ENCODE assay signal across 7 mouse cellular contexts in genomic region chr17:45629861-45630694, GRCm38 (mm10). TPM values are rescaled to one million over a fixed set of nuclear protein-coding genes. Genes with fewer than 3 reads are reported as not detected.
DNase-seq lines count a peak whose midpoint lies in the region; ATAC-seq and TF ChIP-seq lines count a peak whose summit lies in the region.

No protein-coding gene starts in this region.

- H3K27me3 ChIP-seq in kidney, adult 2 months (replicated peaks; ENCODE audit: control insufficient read depth, insufficient read depth, low read length), result no peaks in the 10 kb centered on the region
- no peaks in the 10 kb centered on the region for H3K27me3 ChIP-seq in limb, embryonic 11.5 days (ENCODE audit: control insufficient read depth, insufficient read depth, low read length)
- H3K27me3 ChIP-seq in midbrain, embryonic 13.5 days, result 0 out of 2 replicates have a peak, but pooled peaks cover 5% of the 10 kb centered on the region
- H3K27me3 ChIP-seq in spleen, adult 2 months (ENCODE audit: control insufficient read depth, insufficient read depth, low read length), result no peaks in the 10 kb centered on the region

- peak overlapping the region; percentile 64 for H3K4me2 ChIP-seq in limb, embryonic 11.5 days (ENCODE audit: low read depth, severe bottlenecking)
- H3K4me2 ChIP-seq in midbrain, embryonic 13.5 days (replicated peaks), result peak overlapping the region; percentile 64

- H3K4me1 ChIP-seq in kidney, adult 2 months (ENCODE audit: control insufficient read depth, insufficient read depth, low read length), result no peaks in the 10 kb centered on the region
- peaks cover 7% of the 10 kb centered on the region; the same call in 1 of the 2 replicates for H3K4me1 ChIP-seq in limb, embryonic 11.5 days (ENCODE audit: control insufficient read depth, insufficient read depth, low read length)
- peaks cover 15% of the 10 kb centered on the region for H3K4me1 ChIP-seq in midbrain, embryonic 13.5 days (replicated peaks)
- peaks cover 7% of the 10 kb centered on the region; the same call in 1 of the 2 replicates for H3K4me1 ChIP-seq in spleen, adult 2 months (ENCODE audit: control insufficient read depth, insufficient read depth, insufficient read length)

- TF ChIP-seq CTCF in kidney, adult 2 months (conservative IDR thresholded peaks at IDR 0.05; ENCODE audit: insufficient read depth, insufficient read length, low read depth, low read length), result peak; percentile 55
- TF ChIP-seq CTCF in spleen, adult 2 months (IDR thresholded peaks at IDR 0.05; ENCODE audit: extremely low read depth, insufficient read depth, insufficient read length, insufficient replicate concordance), result peak; percentile 20; the same call in 1 of the 2 replicates

- peak; percentile 78 for DNase-seq in adrenal gland, postnatal 14 days
- peak; percentile 83 for DNase-seq in embryo, embryonic 9.5 days (ENCODE audit: extremely low spot score)
- DNase-seq in heart, adult 18-20 months, result peak; percentile 78 to 85
- DNase-seq in kidney, adult 2 months, result peak; percentile 75
- DNase-seq in limb, embryonic 11.5 days (ENCODE audit: low spot score), result peak; percentile 72
- peak; percentile 49 to 55 for DNase-seq in spleen, adult 2 months (ENCODE audit: low read depth in 1 of 2, low spot score in 2 of 2)

- H3K4me3 ChIP-seq in kidney, adult 2 months (ENCODE audit: insufficient read depth, low read depth, low read length), result peak overlapping the region; percentile 27; the same call in 1 of the 2 replicates
- H3K4me3 ChIP-seq in limb, embryonic 11.5 days (ENCODE audit: low read depth, low read length), result peak overlapping the region; percentile 34
- H3K4me3 ChIP-seq in midbrain, embryonic 13.5 days (replicated peaks), result peak overlapping the region; percentile 42
- peak overlapping the region; percentile 30; the same call in 1 of the 2 replicates for H3K4me3 ChIP-seq in spleen, adult 2 months (ENCODE audit: extremely low read depth, insufficient read depth, insufficient read length)

- no peak for TF ChIP-seq POLR2A in kidney, adult 2 months (IDR thresholded peaks at IDR 0.05; ENCODE audit: low read depth, low read length)
- no peak for TF ChIP-seq POLR2A in spleen, adult 2 months (IDR thresholded peaks at IDR 0.05; ENCODE audit: low read depth, low read length)

- peak overlapping the region; percentile 54 for H3K9ac ChIP-seq in limb, embryonic 11.5 days (ENCODE audit: low read length)
- H3K9ac ChIP-seq in midbrain, embryonic 13.5 days (replicated peaks), result peak overlapping the region; percentile 59

- ATAC-seq in limb, embryonic 11.5 days (ENCODE audit: insufficient number of reproducible peaks, low FRiP score, low TSS enrichment, low read depth), result peak; percentile 73; the same call in 1 of the 2 replicates
- ATAC-seq in midbrain, embryonic 13.5 days, result peak; percentile 86

- H3K27ac ChIP-seq in kidney, adult 2 months (ENCODE audit: insufficient read depth, low read depth, low read length), result no peak overlapping the region
- no peak overlapping the region for H3K27ac ChIP-seq in limb, embryonic 11.5 days (replicated peaks; ENCODE audit: low read depth, low read length)
- H3K27ac ChIP-seq in midbrain, embryonic 13.5 days, result peak overlapping the region; percentile 61
- H3K27ac ChIP-seq in spleen, adult 2 months (ENCODE audit: insufficient read depth, low read length), result no peak overlapping the region; the same call in 1 of the 2 replicates

- WGBS in kidney, adult 2 months, result 5% methylated on average over 34 of the region's 34 CpGs
- 2% methylated on average over 34 of the region's 34 CpGs for WGBS in limb, embryonic 11.5 days
- WGBS in midbrain, embryonic 13.5 days, result 2% methylated on average over 34 of the region's 34 CpGs
- 6% methylated on average over 34 of the region's 34 CpGs for WGBS in spleen, adult 2 months

- no peaks in the 10 kb centered on the region for H3K36me3 ChIP-seq in kidney, adult 2 months (ENCODE audit: control insufficient read depth, insufficient read depth, low read length)
- H3K36me3 ChIP-seq in limb, embryonic 11.5 days (ENCODE audit: control insufficient read depth, insufficient read depth, low read length), result no peaks in the 10 kb centered on the region
- no peaks in the 10 kb centered on the region for H3K36me3 ChIP-seq in midbrain, embryonic 13.5 days
- H3K36me3 ChIP-seq in spleen, adult 2 months (ENCODE audit: control insufficient read depth, insufficient read depth, low read length), result no peaks in the 10 kb centered on the region

- no peaks in the 10 kb centered on the region for H3K9me3 ChIP-seq in limb, embryonic 11.5 days (ENCODE audit: control insufficient read depth, low read length)
- no peaks in the 10 kb centered on the region for H3K9me3 ChIP-seq in midbrain, embryonic 13.5 days

RNA-seq across cellular contexts. Expression of gene Mymx, which starts 28.2 kb away (rescaled TPM):
- total RNA-seq in adrenal gland, postnatal 14 days (2021), result 0.44 TPM in 1 of 2 replicates, not detected in the other
- not detected for total RNA-seq in heart, adult 18-20 months (2021)
- polyA plus RNA-seq in kidney, adult 2 months (2012; rRNA removed), result 6.4 and 7.1 TPM in 2 replicates
- polyA plus RNA-seq in limb, embryonic 11.5 days (2014; fragmentation: Nextera tagmentation; extraction: Ambion mirVana), result 4.8 and 7.0 TPM in 2 replicates
- polyA plus RNA-seq in midbrain, embryonic 13.5 days (2015; fragmentation: Nextera tagmentation; extraction: Ambion mirVana), result not detected in 2 replicates
- polyA plus RNA-seq in spleen, adult 2 months (2012; rRNA removed), result not detected in 2 replicates

RNA-seq across cellular contexts. Expression of gene Capn11, which starts 29.0 kb away (rescaled TPM):
- 0.11 and 0.49 TPM in 2 replicates for total RNA-seq in adrenal gland, postnatal 14 days (2021)
- total RNA-seq in heart, adult 18-20 months (2021), result under 1 TPM; 0.17 to 0.57 TPM
- 0.04 and 0.16 TPM in 2 replicates for polyA plus RNA-seq in kidney, adult 2 months (2012; rRNA removed)
- 0.26 and 0.81 TPM in 2 replicates for polyA plus RNA-seq in limb, embryonic 11.5 days (2014; fragmentation: Nextera tagmentation; extraction: Ambion mirVana)
- 0.52 and 0.92 TPM in 2 replicates for polyA plus RNA-seq in midbrain, embryonic 13.5 days (2015; fragmentation: Nextera tagmentation; extraction: Ambion mirVana)
- not detected in 2 replicates for polyA plus RNA-seq in spleen, adult 2 months (2012; rRNA removed)

RNA-seq across cellular contexts. Expression of gene Slc29a1, which starts 30.7 kb away (rescaled TPM):
- 114 and 140 TPM in 2 replicates for total RNA-seq in adrenal gland, postnatal 14 days (2021)
- total RNA-seq in heart, adult 18-20 months (2021), result 10 to 100 TPM; 65.0 to 67.4 TPM
- polyA plus RNA-seq in kidney, adult 2 months (2012; rRNA removed), result 89.5 and 90.4 TPM in 2 replicates
- 38.9 and 41.4 TPM in 2 replicates for polyA plus RNA-seq in limb, embryonic 11.5 days (2014; fragmentation: Nextera tagmentation; extraction: Ambion mirVana)
- 29.7 and 30.4 TPM in 2 replicates for polyA plus RNA-seq in midbrain, embryonic 13.5 days (2015; fragmentation: Nextera tagmentation; extraction: Ambion mirVana)
- 108 and 122 TPM in 2 replicates for polyA plus RNA-seq in spleen, adult 2 months (2012; rRNA removed)

RNA-seq across cellular contexts. Expression of gene Mrpl14, which starts 56.0 kb away (rescaled TPM):
- 119 and 122 TPM in 2 replicates for total RNA-seq in adrenal gland, postnatal 14 days (2021)
- 100 to 1,000 TPM; 160 to 167 TPM for total RNA-seq in heart, adult 18-20 months (2021)
- polyA plus RNA-seq in kidney, adult 2 months (2012; rRNA removed), result 168 and 199 TPM in 2 replicates
- 146 and 154 TPM in 2 replicates for polyA plus RNA-seq in limb, embryonic 11.5 days (2014; fragmentation: Nextera tagmentation; extraction: Ambion mirVana)
- polyA plus RNA-seq in midbrain, embryonic 13.5 days (2015; fragmentation: Nextera tagmentation; extraction: Ambion mirVana), result 115 and 121 TPM in 2 replicates
- 54.1 and 81.9 TPM in 2 replicates for polyA plus RNA-seq in spleen, adult 2 months (2012; rRNA removed)

RNA-seq across cellular contexts. Expression of gene Tmem63b, which starts 56.6 kb away (rescaled TPM):
- 45.4 and 48.1 TPM in 2 replicates for total RNA-seq in adrenal gland, postnatal 14 days (2021)
- total RNA-seq in heart, adult 18-20 months (2021), result 10 to 100 TPM; 91.7 to 95.7 TPM
- polyA plus RNA-seq in kidney, adult 2 months (2012; rRNA removed), result 77.9 and 90.1 TPM in 2 replicates
- polyA plus RNA-seq in limb, embryonic 11.5 days (2014; fragmentation: Nextera tagmentation; extraction: Ambion mirVana), result 23.3 and 23.6 TPM in 2 replicates
- 124 and 133 TPM in 2 replicates for polyA plus RNA-seq in midbrain, embryonic 13.5 days (2015; fragmentation: Nextera tagmentation; extraction: Ambion mirVana)
- 27.4 and 30.3 TPM in 2 replicates for polyA plus RNA-seq in spleen, adult 2 months (2012; rRNA removed)
